Mouse (Mus musculus) CD4-positive, CD25-positive, alpha-beta regulatory T cell, adult 4 months (primary cell): ENCODE data around the gene Btbd35f23. TPM values are rescaled to one million over a fixed set of nuclear protein-coding genes. Genes with fewer than 3 reads are reported as not detected.
"Not testable (repeated sequence)": the region's sequence is repeated elsewhere in the genome, so short reads cannot be mapped to it uniquely, and the experiment has no call there.

Experiments
- ATAC-seq: one replicate; pipeline ENCODE4 v1.8.0; 2017
- polyA plus RNA-seq, 2 experiments: library from polyadenylated mRNA; unstranded; fragments of 100-300 nt; shearing (Covaris generic); gene quantifications; one replicate each; pipeline ENCODE4 v1.2.1; 2017

The Btbd35f23 gene
- not detected for polyA plus RNA-seq

GRCm38 (mm10) chrX:3076575-3076974 is at the start of gene Btbd35f23:
TSS of gene Btbd35f23 (plus strand) at chrX:3076875.
- ATAC-seq = not testable (repeated sequence)

Other genes with a start within 250 kb of the Btbd35f23 start
- not detected for gene Btbd35f24, start 119.0 kb downstream of the Btbd35f23 start, polyA plus RNA-seq